Mouse (Mus musculus) forebrain, embryonic 14.5 days (tissue): Measurements from ENCODE around the gene Tspan10. TPM values are rescaled to one million over a fixed set of nuclear protein-coding genes. Genes with fewer than 3 reads are reported as not detected.

Experiments
- ATAC-seq: fragments of 200-750 bp; cut with Nextera tagmentation; 2 replicates; pipeline ENCODE4 v1.8.0; 2017; ENCODE audit warnings: mild to moderate bottlenecking, moderate library complexity
- DNase-seq: peaks from one replicate; pipeline ENCODE4 v3.0.0-alpha.2; 2015; ENCODE audit warnings: low spot score
- H3K27ac ChIP-seq: fragments of 300-500 bp; sonication (generic); 2 replicates; pipeline ENCODE4 v1.5.1; 2014; ENCODE audit warnings: low read depth, mild to moderate bottlenecking, control low read depth, low read length, moderate library complexity
- H3K27me3 ChIP-seq: fragments of 300-500 bp; sonication (generic); replicated peaks from 2 replicates; pipeline ENCODE4 v1.6.1; 2014; ENCODE audit warnings: low read length, control low read depth, mixed read lengths; ENCODE audit not compliant: control insufficient read depth, insufficient read depth
- H3K36me3 ChIP-seq: fragments of 300-500 bp; sonication (generic); 2 replicates; pipeline ENCODE4 v1.6.1; 2014; ENCODE audit warnings: low read length, control low read depth; ENCODE audit not compliant: control insufficient read depth, insufficient read depth
- H3K4me1 ChIP-seq: fragments of 300-500 bp; sonication (generic); 2 replicates; pipeline ENCODE4 v1.6.1; 2014; ENCODE audit warnings: antibody characterized with exemption, low read length, control low read depth; ENCODE audit not compliant: control insufficient read depth, insufficient read depth
- H3K4me2 ChIP-seq: fragments of 300-500 bp; sonication (generic); 2 replicates; pipeline ENCODE4 v1.6.1; 2014; ENCODE audit warnings: mild to moderate bottlenecking, control low read depth, low read length
- H3K4me3 ChIP-seq: fragments of 300-500 bp; sonication (generic); 2 replicates; pipeline ENCODE4 v1.5.1; 2014; ENCODE audit warnings: low read depth, low read length, control low read depth
- H3K9ac ChIP-seq: fragments of 300-500 bp; sonication (generic); 2 replicates; pipeline ENCODE4 v1.6.1; 2014; ENCODE audit warnings: mild to moderate bottlenecking, low read length, control low read depth, moderate library complexity
- H3K9me3 ChIP-seq: fragments of 300-500 bp; sonication (generic); replicated peaks from 2 replicates; pipeline ENCODE4 v1.6.1; 2016; ENCODE audit warnings: low read length, control low read depth, mixed read lengths; ENCODE audit not compliant: control insufficient read depth
- WGBS: fragments of 180-500 bp; shearing (Covaris S2); extraction: QIAGEN DNeasy Blood & Tissue Kit; methylation state at CpG from one replicate; pipeline ENCODE4 v1.1.7; 2014; 5-methylcytosine and 5-hydroxymethylcytosine counted together
- polyA plus RNA-seq: library from polyadenylated mRNA; unstranded; fragments of >200 nt; fragmentation: Nextera tagmentation; extraction: Ambion mirVana; gene quantifications from 2 replicates; pipeline ENCODE4 v1.2.1, GENCODE M21; 2014

Gene Tspan10
- polyA plus RNA-seq, 1 experiment from 2014 or later = not detected

DNA sequence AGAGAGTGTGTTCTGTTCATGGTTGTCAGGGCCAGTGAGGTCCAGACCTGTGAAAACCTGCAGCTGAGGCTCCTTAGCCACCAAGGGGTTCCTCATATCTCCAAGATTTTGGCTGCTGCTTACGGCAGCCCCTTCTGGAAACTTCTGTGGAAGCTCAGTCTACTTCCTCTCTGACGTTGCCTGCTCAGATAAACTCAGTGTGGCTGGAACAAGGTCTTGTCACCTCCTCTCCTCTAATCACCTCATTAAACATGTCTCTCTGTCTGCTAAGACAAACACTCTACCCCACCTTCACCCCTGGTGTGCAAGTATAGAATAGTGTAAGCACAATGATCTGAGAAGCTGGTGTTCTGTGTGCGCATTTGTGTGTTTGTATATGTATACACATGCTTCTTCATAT is 3.0 kb downstream of the Tspan10 start:
- WGBS = 70% methylated on average over 3 of the region's 3 CpGs
- ATAC-seq = no peak

DNA sequence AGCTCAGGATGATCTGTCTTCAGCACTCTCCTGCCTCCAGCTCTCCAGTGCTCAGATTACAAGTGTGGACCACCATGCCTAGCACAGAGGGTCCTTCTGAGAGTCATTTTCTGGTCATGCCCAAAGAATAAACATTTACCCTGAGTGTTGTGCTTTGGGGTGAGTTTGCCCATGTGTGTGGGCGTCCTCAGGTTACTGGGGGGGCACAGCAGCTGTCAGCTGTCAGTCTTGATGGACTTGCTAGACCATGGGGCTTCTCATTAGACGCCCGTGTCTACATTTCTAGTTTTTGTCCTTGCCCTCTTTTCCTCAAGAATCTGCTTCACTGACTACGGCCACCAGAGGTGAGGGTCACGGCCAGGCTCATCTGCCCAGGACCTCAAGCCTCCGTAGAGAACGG is 4.7 kb downstream of the Tspan10 start:
- H3K4me1 ChIP-seq = no peaks in the 10 kb centered on the region
- H3K27ac ChIP-seq = no peak overlapping the region
- WGBS = 79% methylated on average over 7 of the region's 7 CpGs
- ATAC-seq (no peak), DNase-seq (no peak)
- no peaks in the 10 kb centered on the region for H3K9me3 ChIP-seq
- H3K4me2 ChIP-seq = no peak overlapping the region
- no peaks in the 10 kb centered on the region for H3K27me3 ChIP-seq
- no peak overlapping the region for H3K4me3 ChIP-seq
- no peaks in the 10 kb centered on the region for H3K36me3 ChIP-seq
- H3K9ac ChIP-seq = no peak overlapping the region

More for the DNA sequence above, 3.0 kb downstream of the Tspan10 start:
- Histone ChIP-seq H3K36me3 (no peaks in the 10 kb centered on the region), H3K9me3 (no peaks in the 10 kb centered on the region), H3K27me3 (no peaks in the 10 kb centered on the region), H3K4me3 (no peak overlapping the region), H3K9ac (no peak overlapping the region), H3K4me1 (no peaks in the 10 kb centered on the region), H3K4me2 (no peak overlapping the region), H3K27ac (no peak overlapping the region)
- DNase-seq = no peak

DNA sequence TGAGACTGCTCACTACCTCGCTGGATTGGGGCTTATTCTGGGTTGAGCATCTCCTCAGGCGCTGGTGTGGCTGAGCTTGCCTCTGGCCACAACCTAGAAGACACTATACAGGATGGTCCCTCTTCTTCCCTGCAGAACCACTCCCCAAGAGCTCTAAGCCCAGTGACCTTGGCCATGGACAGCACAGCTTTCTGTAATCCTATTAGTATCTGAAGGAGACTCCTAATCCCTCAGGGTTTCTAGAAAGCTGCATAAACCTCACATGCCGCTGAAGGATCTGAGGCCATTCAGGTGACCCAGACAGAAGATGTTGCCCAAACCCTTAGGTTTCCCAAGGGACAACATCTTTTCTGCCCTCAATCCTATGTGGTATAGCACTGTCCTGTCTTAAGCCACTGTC is 9.8 kb downstream of the Tspan10 start:
- Histone ChIP-seq H3K9ac (no peak overlapping the region), H3K4me3 (no peak overlapping the region), H3K4me1 (no peaks in the 10 kb centered on the region), H3K4me2 (no peak overlapping the region), H3K27me3 (no peaks in the 10 kb centered on the region), H3K27ac (no peak overlapping the region), H3K36me3 (0 out of 2 replicates have a peak, but pooled peaks cover 2% of the 10 kb centered on the region), H3K9me3 (no peaks in the 10 kb centered on the region)
- no peak for DNase-seq
- ATAC-seq = no peak
- WGBS = 66% methylated on average over 3 of the region's 3 CpGs

DNA sequence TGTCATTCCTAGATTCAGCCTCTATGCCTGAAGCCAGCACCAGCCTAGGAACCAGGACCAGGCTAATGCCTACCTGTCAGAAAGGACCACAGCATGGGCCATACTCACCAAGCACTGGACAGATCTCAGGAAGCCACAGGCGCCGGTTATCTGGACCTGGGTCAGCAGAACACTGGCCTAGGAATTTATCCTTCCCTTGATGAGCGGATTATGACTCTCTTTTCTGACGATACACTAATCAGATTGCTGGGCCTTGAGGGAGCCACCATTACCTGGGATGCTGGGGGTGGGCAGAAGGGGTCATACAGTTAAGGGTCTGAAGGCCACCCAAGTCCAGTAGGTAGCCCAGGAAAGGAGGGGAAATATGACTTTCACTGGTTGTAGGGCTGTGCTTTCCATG is 10.9 kb downstream of the Tspan10 start, which contains the start of gene Pde6g:
Gene Pde6g (minus strand): TSS at position 195 of the 400 bp plus-strand sequence.
- Histone ChIP-seq H3K4me3 (no peak within 1 kb of the TSS), H3K4me1 (no peaks in the 10 kb centered on the region), H3K9ac (0 out of 2 replicates have a peak within 1 kb of the TSS, but pooled peaks have one; percentile 5), H3K4me2 (no peak within 1 kb of the TSS), H3K9me3 (no peaks in the 10 kb centered on the region), H3K36me3 (0 out of 2 replicates have a peak, but pooled peaks cover 2% of the 10 kb centered on the region), H3K27ac (no peak within 1 kb of the TSS), H3K27me3 (no peaks in the 10 kb centered on the region)
- no peak for DNase-seq
- 89% methylated on average over 4 of the region's 4 CpGs for WGBS
- no peak for ATAC-seq

DNA sequence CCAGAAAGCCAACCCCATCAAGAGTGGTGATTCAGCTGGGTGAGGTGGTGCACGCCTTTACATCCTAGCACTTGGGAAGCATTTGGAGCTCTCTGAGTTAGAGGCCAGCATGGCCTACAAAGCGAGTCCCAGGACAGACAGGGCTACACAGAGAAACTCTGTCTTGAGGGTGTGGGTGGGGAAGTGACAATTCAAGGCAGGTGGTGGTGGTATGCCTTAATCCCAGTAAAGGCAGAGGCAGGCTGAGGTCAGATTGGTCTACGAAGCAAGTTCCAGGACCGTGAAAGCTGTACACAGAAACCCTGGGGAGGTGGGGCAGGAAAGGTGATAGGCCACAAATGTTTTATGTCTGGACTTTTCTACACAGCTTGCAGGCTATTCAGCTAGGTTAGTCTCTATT is 12.5 kb downstream of the Tspan10 start:
- Histone ChIP-seq H3K36me3 (peaks cover 8% of the 10 kb centered on the region), H3K4me1 (peaks cover 3% of the 10 kb centered on the region; the same call in 1 of the 2 replicates), H3K4me2 (no peak overlapping the region), H3K4me3 (no peak overlapping the region), H3K27ac (no peak overlapping the region), H3K27me3 (no peaks in the 10 kb centered on the region), H3K9ac (no peak overlapping the region), H3K9me3 (no peaks in the 10 kb centered on the region)
- 93% methylated on average over 4 of the region's 4 CpGs for WGBS
- no peak for ATAC-seq
- no peak for DNase-seq

DNA sequence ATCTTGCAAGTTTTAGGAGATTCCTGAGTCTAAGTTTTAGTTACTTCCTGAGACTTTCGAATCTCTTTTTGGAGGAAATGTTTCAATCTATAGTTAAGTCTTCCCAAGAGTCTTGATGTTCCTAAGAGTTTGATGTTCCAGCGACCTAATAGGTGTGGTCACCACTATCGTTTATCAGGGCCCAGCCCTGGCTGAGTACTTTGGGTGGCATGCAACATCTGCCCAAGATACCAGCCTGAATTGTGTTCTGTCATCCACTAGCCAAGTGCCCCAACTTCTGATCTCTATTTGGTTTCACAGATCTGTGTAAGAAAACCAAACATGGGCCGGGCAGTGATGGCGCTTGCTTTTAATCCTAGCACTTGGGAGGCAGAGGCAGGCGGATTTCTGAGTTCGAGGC is 13.0 kb downstream of the Tspan10 start:
- no peak for ATAC-seq
- peaks cover 3% of the 10 kb centered on the region; the same call in 1 of the 2 replicates for H3K4me1 ChIP-seq
- no peak overlapping the region for H3K9ac ChIP-seq
- H3K27ac ChIP-seq = no peak overlapping the region
- no peak overlapping the region for H3K4me2 ChIP-seq
- no peaks in the 10 kb centered on the region for H3K9me3 ChIP-seq
- no peaks in the 10 kb centered on the region for H3K27me3 ChIP-seq
- DNase-seq = no peak
- WGBS = 97% methylated on average over 7 of the region's 7 CpGs
- no peak overlapping the region for H3K4me3 ChIP-seq
- H3K36me3 ChIP-seq = peaks cover 12% of the 10 kb centered on the region

DNA sequence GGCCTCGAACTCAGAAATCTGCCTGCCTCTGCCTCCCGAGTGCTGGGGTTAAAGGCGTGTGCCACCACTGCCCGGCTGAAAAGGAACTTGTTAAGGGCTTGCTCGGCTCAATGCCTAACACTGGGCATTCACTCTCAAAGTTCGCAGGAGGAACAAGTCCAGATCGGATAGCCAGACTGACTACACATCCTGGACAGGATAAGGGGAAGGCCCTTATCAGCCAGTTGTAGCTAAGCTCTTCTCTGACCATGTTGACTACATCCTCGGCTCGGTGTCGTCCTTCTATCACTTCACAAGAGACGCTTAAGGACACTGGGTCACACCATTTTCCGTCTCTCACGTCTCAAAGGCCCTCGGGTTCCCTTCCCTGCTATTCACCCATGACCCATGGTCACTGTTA is 14.9 kb downstream of the Tspan10 start:
- peaks cover 3% of the 10 kb centered on the region; the same call in 1 of the 2 replicates for H3K4me1 ChIP-seq
- peak overlapping the region; percentile 97 for H3K9ac ChIP-seq
- peak overlapping the region; percentile 63; the same call in 1 of the 2 replicates for H3K27ac ChIP-seq
- H3K4me3 ChIP-seq = peak overlapping the region; percentile 82
- 37% methylated on average over 14 of the region's 14 CpGs for WGBS
- peak overlapping the region; percentile 78 for H3K4me2 ChIP-seq
- peaks cover 30% of the 10 kb centered on the region for H3K36me3 ChIP-seq
- no peaks in the 10 kb centered on the region for H3K9me3 ChIP-seq
- ATAC-seq (peak; percentile 8; the same call in 1 of the 2 replicates), DNase-seq (no peak)
- no peaks in the 10 kb centered on the region for H3K27me3 ChIP-seq

DNA sequence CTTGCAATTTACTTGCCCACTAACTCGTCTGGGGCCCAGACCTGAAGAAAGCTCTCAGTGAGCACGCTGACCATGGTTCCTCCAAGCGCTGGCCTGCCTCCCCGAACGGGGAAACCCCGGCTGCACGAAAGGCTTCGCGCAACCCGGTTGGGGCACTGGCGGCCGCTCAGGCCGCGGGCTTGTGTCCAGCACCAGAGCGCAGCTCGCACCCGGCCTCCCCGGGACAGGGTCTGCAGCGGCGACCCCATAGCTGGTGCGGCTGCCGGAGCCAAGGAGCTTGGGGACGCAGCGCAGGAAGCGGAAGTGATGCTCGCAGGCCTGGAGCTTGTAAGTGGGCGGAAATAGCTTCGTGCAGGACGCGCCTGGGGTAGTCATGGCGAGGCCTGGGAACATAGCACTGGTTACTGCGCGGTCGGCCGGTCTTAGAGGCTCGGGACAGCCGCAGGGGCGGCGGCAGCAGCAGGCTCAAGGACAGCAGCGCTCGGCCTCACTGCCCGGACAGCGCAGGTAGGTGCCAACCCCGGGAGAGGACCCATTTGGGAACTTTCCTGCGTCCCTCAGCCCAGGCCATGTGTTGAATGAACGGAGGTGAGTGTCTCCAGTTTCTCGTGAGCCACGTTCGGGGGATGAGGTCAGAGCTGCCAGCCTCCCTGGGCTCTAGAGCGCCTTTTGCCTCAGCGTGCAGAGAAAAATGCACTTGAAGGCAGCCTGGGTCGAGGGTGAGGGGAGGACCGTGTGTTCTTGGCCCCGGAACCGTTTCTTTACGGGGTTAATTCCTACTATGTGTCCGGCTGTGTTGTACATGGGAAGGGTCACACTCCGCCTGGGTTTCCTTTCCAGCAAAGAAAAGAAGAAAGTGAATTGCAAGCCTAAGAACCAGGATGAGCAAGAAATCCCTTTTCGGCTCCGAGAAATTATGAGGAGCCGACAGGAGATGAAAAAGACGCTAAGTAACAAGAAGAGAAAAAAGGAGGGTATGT is 15.6 kb downstream of the Tspan10 start, which contains the start of the genes Oxld1 and Ccdc137:
Gene Oxld1 (minus strand): TSS at position 297 of the 980 bp plus-strand sequence.
Gene Ccdc137 (plus strand): TSS at position 344 of the 980 bp plus-strand sequence.
- H3K4me2 ChIP-seq = peak within 1 kb of the TSS; percentile 78
- 5% methylated on average over 58 of the region's 62 CpGs for WGBS
- no peaks in the 10 kb centered on the region for H3K27me3 ChIP-seq
- H3K36me3 ChIP-seq = peaks cover 37% of the 10 kb centered on the region
- H3K9ac ChIP-seq = peak within 1 kb of the TSS; percentile 97
- peak within 1 kb of the TSS; percentile 82 for H3K4me3 ChIP-seq
- ATAC-seq (peak; percentile 93), DNase-seq (peak; percentile 91)
- H3K27ac ChIP-seq = peak within 1 kb of the TSS; percentile 63; the same call in 1 of the 2 replicates
- H3K9me3 ChIP-seq = no peaks in the 10 kb centered on the region
- H3K4me1 ChIP-seq = peaks cover 3% of the 10 kb centered on the region; the same call in 1 of the 2 replicates
